Mouse (Mus musculus) ES-Bruce4 (cell line): Measurements from ENCODE around the gene Rhbdd1. TPM values are rescaled to one million over a fixed set of nuclear protein-coding genes. Genes with fewer than 3 reads are reported as not detected.

Experiments used
- H3K27ac ChIP-seq: 2 replicates; pipeline ENCODE4 v1.5.1; 2012; ENCODE audit warnings: low read length, inconsistent platforms; ENCODE audit not compliant: insufficient read depth
- H3K27me3 ChIP-seq: 2 replicates; pipeline ENCODE4 v1.6.1; 2012; ENCODE audit warnings: mild to moderate bottlenecking, low read length, inconsistent platforms; ENCODE audit not compliant: control insufficient read depth, poor library complexity, insufficient read depth, severe bottlenecking
- H3K36me3 ChIP-seq: 2 replicates; pipeline ENCODE4 v1.6.1; 2012; ENCODE audit warnings: inconsistent platforms, mild to moderate bottlenecking, low read length, moderate library complexity; ENCODE audit not compliant: control insufficient read depth, poor library complexity, insufficient read depth, severe bottlenecking
- H3K4me1 ChIP-seq: one replicate; pipeline ENCODE4 v1.8.1; 2011; ENCODE audit warnings: low read length; ENCODE audit not compliant: control insufficient read depth, insufficient read depth
- H3K4me3 ChIP-seq: 2 replicates; pipeline ENCODE4 v1.5.1; 2011; ENCODE audit warnings: low read depth, mild to moderate bottlenecking, low read length
- H3K9ac ChIP-seq: 2 replicates; pipeline ENCODE4 v1.6.1; 2012; ENCODE audit warnings: low read depth, mild to moderate bottlenecking, inconsistent platforms; ENCODE audit not compliant: poor library complexity, severe bottlenecking
- H3K9me3 ChIP-seq: replicated peaks from 2 replicates; pipeline ENCODE4 v1.6.1; 2012; ENCODE audit warnings: mild to moderate bottlenecking, low read length, inconsistent platforms; ENCODE audit not compliant: control insufficient read depth, poor library complexity, insufficient read depth, severe bottlenecking
- CTCF ChIP-seq: IDR thresholded peaks from one replicate; pipeline ENCODE4 v1.8.1; 2011; ENCODE audit warnings: low read depth, low read length
- EP300 ChIP-seq: IDR thresholded peaks from 2 replicates; pipeline ENCODE4 v1.6.1; 2011; ENCODE audit warnings: low read depth, low read length; ENCODE audit not compliant: insufficient read depth
- POLR2A ChIP-seq: IDR thresholded peaks from one replicate; pipeline ENCODE4 v1.8.1; 2011; ENCODE audit warnings: low read length; ENCODE audit not compliant: insufficient read depth
- polyA plus RNA-seq: library from polyadenylated mRNA; stranded (reverse); fragments of >200 nt; gene quantifications from 2 replicates; pipeline ENCODE4 v1.2.4, GENCODE M21; 2011; ENCODE audit warnings: low read depth; ENCODE audit not compliant: missing spikeins, insufficient read depth, insufficient read length

The Rhbdd1 gene
- polyA plus RNA-seq, 1 experiment = 21.4 TPM

DNA sequence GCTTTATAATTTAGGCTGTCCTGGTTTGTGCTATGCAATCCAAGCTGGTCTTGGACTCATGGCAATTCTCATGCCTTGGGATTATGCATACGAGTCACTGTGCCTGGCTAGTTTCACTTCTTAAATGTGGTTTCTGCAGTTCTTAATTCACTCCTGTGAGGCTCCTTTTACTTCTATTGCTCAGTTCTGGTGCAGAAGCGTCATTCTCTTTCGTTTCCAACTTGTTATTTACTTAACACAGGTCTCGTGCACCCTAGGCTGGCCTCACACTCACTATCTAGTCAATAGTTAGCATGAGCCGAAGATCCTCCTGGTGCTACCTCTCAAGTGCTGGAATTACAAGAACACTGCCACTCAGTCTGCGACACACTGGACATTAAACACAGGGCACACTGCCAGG lies 152.6 kb downstream of the Rhbdd1 start:
- Histone ChIP-seq H3K27ac (no peak overlapping the region), H3K4me3 (no peak overlapping the region), H3K9ac (no peak overlapping the region), H3K27me3 (no peaks in the 10 kb centered on the region), H3K36me3 (no peaks in the 10 kb centered on the region), H3K4me1 (no peaks in the 10 kb centered on the region), H3K9me3 (no peaks in the 10 kb centered on the region)
- no peak for TF ChIP-seq POLR2A
- no peak for TF ChIP-seq CTCF
- no peak for TF ChIP-seq EP300

DNA sequence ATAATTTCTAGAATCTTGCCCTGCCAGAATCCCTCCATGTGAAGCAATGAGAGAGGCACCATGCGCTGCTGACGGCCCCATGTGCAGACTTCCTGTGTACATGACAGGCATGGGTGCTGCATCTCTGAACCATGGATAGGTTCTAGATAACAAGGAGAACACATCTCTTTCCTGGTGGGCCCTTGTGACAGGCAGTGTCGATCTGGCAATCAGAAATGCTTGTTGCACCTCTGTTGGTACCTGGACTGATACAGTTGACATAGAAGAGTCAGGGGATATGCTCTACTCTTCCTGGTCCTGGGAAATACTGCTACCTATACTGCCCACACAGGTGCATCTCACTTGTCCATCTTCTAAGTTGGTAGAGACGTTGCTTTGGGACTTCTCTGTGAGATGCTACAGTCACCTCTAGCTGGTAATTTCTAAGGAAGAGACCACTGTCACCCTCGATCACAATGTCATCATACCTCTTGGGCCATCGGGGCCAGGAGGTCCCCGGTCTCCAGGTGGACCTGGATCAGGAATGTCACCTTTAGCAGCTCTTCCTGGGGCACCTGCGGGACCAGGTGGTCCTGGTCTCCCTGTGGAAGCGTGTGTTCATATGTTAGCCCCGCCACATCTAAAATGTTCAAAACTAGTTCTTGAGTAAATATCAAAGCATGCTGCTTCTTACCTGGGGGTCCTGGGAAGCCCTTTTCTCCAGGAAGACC lies 154.4 kb downstream of the Rhbdd1 start:
- no peaks in the 10 kb centered on the region for H3K36me3 ChIP-seq
- H3K27ac ChIP-seq = no peak overlapping the region
- TF ChIP-seq CTCF (no peak), EP300 (no peak), POLR2A (no peak)
- no peak overlapping the region for H3K4me3 ChIP-seq
- no peak overlapping the region for H3K9ac ChIP-seq
- no peaks in the 10 kb centered on the region for H3K9me3 ChIP-seq
- H3K4me1 ChIP-seq = no peaks in the 10 kb centered on the region
- no peaks in the 10 kb centered on the region for H3K27me3 ChIP-seq

DNA sequence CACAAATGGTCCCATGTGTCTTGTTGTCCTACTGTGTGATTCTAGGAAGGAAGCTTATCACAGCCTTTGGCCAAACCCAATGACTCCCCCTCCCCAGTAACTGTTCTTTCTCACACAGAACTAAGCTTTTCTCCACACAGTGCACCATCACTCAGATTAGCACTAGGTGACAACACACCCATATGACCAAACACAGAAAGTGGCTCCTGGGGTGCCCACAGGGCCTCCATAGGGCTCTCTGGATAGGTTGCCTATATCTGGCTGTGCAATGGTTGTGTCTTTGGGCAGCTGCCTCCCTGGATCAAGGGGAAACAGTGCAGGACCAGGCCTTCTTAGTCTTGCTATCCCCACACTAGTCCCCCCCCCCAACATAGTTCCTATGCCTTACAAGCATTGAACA lies 157.2 kb downstream of the Rhbdd1 start:
- Histone ChIP-seq H3K9me3 (no peaks in the 10 kb centered on the region), H3K4me3 (no peak overlapping the region), H3K9ac (no peak overlapping the region), H3K27ac (no peak overlapping the region), H3K36me3 (no peaks in the 10 kb centered on the region), H3K27me3 (no peaks in the 10 kb centered on the region), H3K4me1 (no peaks in the 10 kb centered on the region)
- TF ChIP-seq CTCF = no peak
- TF ChIP-seq POLR2A = no peak

DNA sequence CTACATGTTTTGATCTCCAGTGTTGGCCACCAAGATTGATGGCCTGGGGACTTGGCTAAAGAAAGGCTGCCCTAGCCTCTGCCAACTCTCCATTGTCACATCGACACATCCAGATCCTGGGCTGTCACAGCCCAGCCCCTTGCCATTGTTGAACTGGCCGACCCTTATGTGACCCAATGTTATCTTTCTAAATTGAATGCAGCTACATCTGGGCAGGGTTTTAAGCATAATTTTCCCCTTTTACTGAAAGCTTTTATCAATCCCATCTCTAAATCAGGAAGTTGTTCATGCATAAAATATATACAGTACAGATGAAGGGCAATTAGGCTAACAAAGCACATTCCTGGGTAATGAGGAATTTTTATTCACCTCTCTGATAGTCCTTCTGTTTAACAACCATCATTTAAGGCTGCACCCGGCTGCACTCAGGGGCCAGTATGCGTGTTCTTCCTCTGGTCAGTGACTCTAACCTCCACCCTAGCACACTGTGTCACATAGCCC lies 158.3 kb downstream of the Rhbdd1 start:
- Histone ChIP-seq H3K9ac (no peak overlapping the region), H3K27ac (no peak overlapping the region), H3K4me1 (no peaks in the 10 kb centered on the region), H3K36me3 (no peaks in the 10 kb centered on the region), H3K4me3 (no peak overlapping the region), H3K27me3 (no peaks in the 10 kb centered on the region), H3K9me3 (no peaks in the 10 kb centered on the region)
- TF ChIP-seq EP300 (no peak), CTCF (no peak), POLR2A (no peak)

DNA sequence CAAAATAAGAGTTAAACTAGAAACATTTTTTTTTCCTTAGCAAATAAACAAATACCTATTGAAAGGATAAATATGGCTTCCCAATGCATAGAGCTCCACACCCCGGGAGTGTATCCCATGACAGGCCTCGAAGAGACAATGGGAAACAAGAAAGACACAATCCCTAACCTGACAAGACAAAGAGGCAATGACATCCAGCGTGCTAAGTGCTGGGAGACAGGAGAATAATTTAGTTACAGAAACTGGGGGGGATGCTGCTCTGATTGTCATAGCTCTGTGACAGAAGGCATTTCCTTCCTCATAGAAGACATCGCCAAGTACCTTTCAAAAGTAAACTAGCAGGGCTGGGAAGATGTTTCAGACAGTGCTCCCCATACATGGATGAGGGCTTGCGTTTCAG lies 159.0 kb downstream of the Rhbdd1 start:
- no peak overlapping the region for H3K4me3 ChIP-seq
- H3K9ac ChIP-seq = no peak overlapping the region
- H3K36me3 ChIP-seq = no peaks in the 10 kb centered on the region
- TF ChIP-seq CTCF (no peak), POLR2A (no peak), EP300 (no peak)
- H3K9me3 ChIP-seq = no peaks in the 10 kb centered on the region
- H3K27me3 ChIP-seq = no peaks in the 10 kb centered on the region
- no peaks in the 10 kb centered on the region for H3K4me1 ChIP-seq
- H3K27ac ChIP-seq = no peak overlapping the region

DNA sequence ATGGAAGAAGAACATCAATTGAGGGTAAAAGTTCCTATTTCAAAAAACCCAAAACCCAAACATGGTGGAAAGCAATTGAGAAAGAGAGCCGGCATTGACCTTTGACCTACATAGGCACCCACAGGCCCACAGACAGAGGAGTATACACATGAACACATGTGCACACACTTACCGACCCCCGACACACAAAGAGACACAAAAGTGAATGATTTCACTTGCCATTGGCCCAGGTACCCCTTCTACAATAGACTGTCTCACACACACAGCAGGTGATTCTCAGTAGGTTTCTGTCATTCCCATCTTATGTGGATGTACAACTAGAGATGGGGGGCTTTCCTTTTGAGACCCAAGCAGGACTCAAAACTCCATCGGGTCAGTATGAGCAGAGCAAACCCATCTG lies 159.6 kb downstream of the Rhbdd1 start:
- H3K9me3 ChIP-seq = no peaks in the 10 kb centered on the region
- TF ChIP-seq EP300 (no peak), POLR2A (no peak), CTCF (no peak)
- no peaks in the 10 kb centered on the region for H3K36me3 ChIP-seq
- no peaks in the 10 kb centered on the region for H3K27me3 ChIP-seq
- H3K9ac ChIP-seq = no peak overlapping the region
- H3K4me1 ChIP-seq = no peaks in the 10 kb centered on the region
- no peak overlapping the region for H3K4me3 ChIP-seq
- H3K27ac ChIP-seq = no peak overlapping the region
